Mouse (Mus musculus) gastrocnemius, postnatal 10 days (tissue): ENCODE measurements at regions not wholly inside any gene's neighbourhood (a gene's known extent, or its start where the extent isn't known, plus 50 kb on each side); places are given as distances from the start of the nearest gene placed in this dataset.

Source experiments
- DNase-seq: peaks from one replicate; pipeline ENCODE4 v3.0.0; 2021; ENCODE audit warnings: mixed read lengths

DNA sequence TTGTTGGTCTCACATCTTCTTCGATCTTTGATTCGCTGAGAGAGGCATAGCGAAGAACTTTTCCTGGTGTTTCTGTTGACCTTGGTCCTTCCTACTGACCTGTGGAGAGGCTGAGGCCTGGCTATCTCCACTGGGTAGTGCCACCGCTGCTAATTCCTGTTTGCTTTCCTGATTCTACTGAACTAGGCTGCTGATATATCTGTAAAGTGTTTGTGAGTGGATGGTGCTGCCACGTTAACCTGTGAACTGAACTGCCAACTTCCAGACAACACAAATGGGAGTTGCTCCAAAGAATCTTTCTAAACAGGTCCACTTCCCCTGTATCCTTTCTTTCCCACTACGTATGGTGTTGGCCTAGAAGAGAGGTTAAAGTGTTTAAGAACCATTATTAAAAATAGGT is 78.0 kb upstream of the Akt3 start:
- no peak for DNase-seq

DNA sequence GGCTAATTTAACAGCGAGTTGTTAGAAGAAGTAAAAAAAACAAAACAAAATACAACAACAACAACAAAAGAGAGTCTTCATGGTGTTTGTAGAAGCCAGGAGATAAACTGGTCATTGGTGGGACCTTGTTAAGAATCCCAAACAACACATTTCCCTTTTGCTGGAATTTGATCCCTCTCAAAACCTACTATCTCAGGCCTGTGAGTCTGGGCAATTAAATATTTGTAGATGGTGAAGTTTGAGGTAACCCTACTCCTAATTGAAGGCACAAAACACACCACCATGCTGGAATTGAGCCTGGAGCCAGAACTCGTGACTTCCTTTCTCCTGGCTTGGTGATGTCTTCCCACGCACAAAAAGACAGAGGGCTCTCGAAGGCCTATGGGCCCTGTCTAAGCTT is 65.4 kb upstream of the Akt3 start:
- no peak for DNase-seq

GRCm38 (mm10) chr1:177322745-177323299 is 64.8 kb upstream of the Akt3 start:
- no peak for DNase-seq

DNA sequence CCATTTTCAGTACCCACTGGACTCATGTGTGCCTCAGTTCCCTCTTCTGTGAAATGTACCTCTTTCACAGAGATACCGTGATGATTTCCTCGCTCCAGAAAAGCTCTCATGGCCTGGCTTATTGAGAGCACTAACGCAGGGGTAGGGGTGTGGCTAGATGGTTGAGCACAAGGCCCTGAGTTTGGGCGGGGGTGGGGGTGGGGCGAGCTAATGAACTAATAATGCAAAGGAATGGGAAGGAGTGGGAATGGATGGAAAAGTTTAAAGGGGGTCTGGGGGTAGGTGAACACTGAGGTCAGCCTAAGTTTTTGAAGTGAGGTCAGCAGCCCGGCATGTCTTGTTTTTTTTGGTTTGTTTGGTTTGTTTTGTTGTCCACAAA is 64.3 kb upstream of the Akt3 start:
- no peak for DNase-seq

DNA sequence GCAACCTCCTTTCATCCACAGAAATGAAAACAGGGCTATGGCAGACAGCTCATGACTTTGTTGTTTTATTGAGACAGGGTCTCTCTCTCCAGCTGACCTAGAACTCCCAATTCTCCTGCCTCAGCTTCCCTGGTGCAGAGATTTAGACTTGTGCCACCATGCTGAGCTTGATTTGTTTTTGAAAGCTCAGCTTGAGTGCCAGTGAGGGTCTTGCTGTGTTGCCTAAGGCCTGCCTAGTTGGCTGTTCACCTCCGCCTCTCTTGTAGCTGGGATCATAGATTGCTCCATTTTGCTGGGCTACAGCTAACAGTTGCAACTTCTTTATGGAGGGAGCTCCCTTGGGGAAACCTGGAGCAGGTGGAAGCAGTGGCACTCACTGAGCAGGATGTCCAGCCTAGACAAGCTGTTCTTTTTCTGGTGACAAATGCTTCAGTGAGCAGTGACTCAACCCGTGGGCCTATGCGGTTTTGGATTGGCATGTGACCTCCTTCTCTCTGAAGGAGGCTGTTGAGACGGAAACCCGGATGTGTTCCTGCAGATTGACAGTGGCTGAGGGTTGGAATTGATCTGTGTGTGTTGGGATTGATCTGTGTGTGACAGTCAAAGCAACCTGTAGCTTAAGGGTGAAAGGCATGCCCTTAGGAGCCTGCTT is 63.8 kb upstream of the Akt3 start:
- DNase-seq = no peak

GRCm38 (mm10) chr1:177308213-177308872 is 50.3 kb upstream of the Akt3 start:
- no peak for DNase-seq
